Mouse (Mus musculus) MEL (cell line): ENCODE data around the gene Olfr1465.

Experiments
- CTCF ChIP-seq, 3 experiments: IDR thresholded peaks in 2 of 3; conservative IDR thresholded peaks in 1 of 3; 2 replicates each; pipeline ENCODE4 v1.5.1; 2011 to 2012; ENCODE audit warnings: low read length in 3 of 3, low read depth in 2 of 3, mild to moderate bottlenecking in 2 of 3, improper control_type of control experiment in 1 of 3, inconsistent platforms in 1 of 3, mixed read lengths in 1 of 3, moderate library complexity in 1 of 3; ENCODE audit not compliant: control insufficient read depth in 1 of 3, insufficient read depth in 1 of 3, poor library complexity in 1 of 3, severe bottlenecking in 1 of 3
- E2F4 ChIP-seq: IDR thresholded peaks from 2 replicates; pipeline ENCODE4 v1.6.1; 2011; ENCODE audit warnings: low read depth, low read length, improper control_type of control experiment, borderline replicate concordance
- EP300 ChIP-seq, 2 experiments: IDR thresholded peaks; 2 replicates each; pipeline ENCODE4 v1.6.1; 2011; ENCODE audit warnings: improper control_type of control experiment in 2 of 2, low read length in 2 of 2, low read depth in 1 of 2, mild to moderate bottlenecking in 1 of 2
- MAX ChIP-seq: IDR thresholded peaks from 2 replicates; pipeline ENCODE4 v1.6.1; 2011; ENCODE audit warnings: low read length, improper control_type of control experiment
- MXI1 ChIP-seq: IDR thresholded peaks from 2 replicates; pipeline ENCODE4 v1.6.1; 2011; ENCODE audit warnings: mild to moderate bottlenecking, low read depth, low read length, improper control_type of control experiment
- RCOR1 ChIP-seq: IDR thresholded peaks from 2 replicates; pipeline ENCODE4 v1.6.1; 2012; ENCODE audit warnings: low read depth, mild to moderate bottlenecking, inconsistent platforms, low read length, improper control_type of control experiment

DNA sequence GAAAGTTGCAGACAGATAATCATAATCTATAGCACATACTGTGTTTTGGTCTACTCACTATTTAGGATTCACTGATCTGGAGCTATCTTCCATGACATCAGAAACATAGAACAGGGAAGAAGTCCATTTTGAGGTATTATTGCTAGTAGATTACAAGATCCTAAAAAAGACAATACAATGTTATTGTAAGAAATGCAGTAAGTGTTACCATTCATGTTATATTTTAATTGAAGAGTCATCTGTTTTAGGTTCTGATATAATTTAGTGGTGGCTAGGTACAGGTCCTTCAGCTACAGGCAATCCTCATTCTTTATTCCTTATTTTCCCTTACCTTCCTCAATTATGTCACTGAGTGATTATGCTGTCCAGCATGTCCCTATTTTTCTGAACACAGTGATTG, at the start of gene Olfr1465:
- TF ChIP-seq EP300 (IDR thresholded peaks at IDR 0.05; ENCODE audit: low read depth in 1 of 2, low read length in 2 of 2) (no peak), MAX (no peak), E2F4 (no peak), MXI1 (no peak), CTCF (IDR thresholded peaks at IDR 0.05 in 2 of 3, conservative IDR thresholded peaks at IDR 0.05 in 1 of 3; ENCODE audit: control insufficient read depth in 1 of 3, insufficient read depth in 1 of 3, low read depth in 2 of 3, low read length in 3 of 3, poor library complexity in 1 of 3, severe bottlenecking in 1 of 3) (no peak), RCOR1 (no peak)
